Mouse (Mus musculus) CH12.LX (cell line): ENCODE results near the gene Ism2. TPM values are rescaled to one million over a fixed set of nuclear protein-coding genes. Genes with fewer than 3 reads are reported as not detected.

Experiments
- DNase-seq: peaks from one replicate; pipeline ENCODE4 v3.0.0-alpha.2; 2013; ENCODE audit errors: extremely low read depth
- H3K27ac ChIP-seq: 2 replicates; pipeline ENCODE4 v1.5.1; 2012; ENCODE audit warnings: low read depth, mild to moderate bottlenecking, control low read depth, moderate library complexity; ENCODE audit not compliant: insufficient read depth
- H3K27me3 ChIP-seq: replicated peaks from 2 replicates; pipeline ENCODE3; 2012; ENCODE audit warnings: inconsistent platforms
- H3K36me3 ChIP-seq, 2 experiments: replicated peaks in 1 of 2; 2 replicates each; pipeline versions ENCODE3 to v1.6.1; 2012; ENCODE audit warnings: inconsistent platforms in 1 of 2, low read length in 1 of 2, mild to moderate bottlenecking in 1 of 2, mixed read lengths in 1 of 2, moderate library complexity in 1 of 2; ENCODE audit not compliant: control insufficient read depth in 1 of 2, insufficient read depth in 1 of 2
- H3K4me1 ChIP-seq, 2 experiments: 2 replicates each; pipeline ENCODE4 v1.6.1; 2012; ENCODE audit warnings: inconsistent platforms in 1 of 2, moderate library complexity in 1 of 2; ENCODE audit not compliant: insufficient read depth in 2 of 2, control insufficient read depth in 1 of 2
- H3K4me2 ChIP-seq: 2 replicates; pipeline ENCODE4 v1.6.1; 2012; ENCODE audit warnings: low read depth, mild to moderate bottlenecking, control low read depth; ENCODE audit not compliant: poor library complexity, insufficient read depth, severe bottlenecking
- H3K4me3 ChIP-seq, 3 experiments: fragments of 150-350 bp in 1 of 3; sonication (generic) in 1 of 3; replicated peaks in 1 of 3; 2 replicates each; pipeline versions ENCODE3 to v1.5.1; 2011 to 2012; ENCODE audit warnings: low read depth in 2 of 3, low read length in 2 of 3, mild to moderate bottlenecking in 2 of 3, moderate library complexity in 2 of 3, control low read depth in 1 of 3, improper control_type of control experiment in 1 of 3, inconsistent platforms in 1 of 3, mixed read lengths in 1 of 3; ENCODE audit not compliant: poor library complexity in 1 of 3
- H3K79me2 ChIP-seq: replicated peaks from 2 replicates; pipeline ENCODE4 v1.6.1; 2012; ENCODE audit warnings: mild to moderate bottlenecking, moderate library complexity; ENCODE audit not compliant: control insufficient read depth, poor library complexity, insufficient read depth, severe bottlenecking; ENCODE audit errors: extremely low read depth
- H3K9ac ChIP-seq: 2 replicates; pipeline ENCODE4 v1.6.1; 2012; ENCODE audit warnings: low read depth, mild to moderate bottlenecking, control low read depth, moderate library complexity; ENCODE audit not compliant: insufficient read depth
- H3K9me3 ChIP-seq: replicated peaks from 2 replicates; pipeline ENCODE3; 2012; ENCODE audit warnings: low read length, inconsistent platforms, mixed read lengths
- BHLHE40 ChIP-seq: IDR thresholded peaks from 2 replicates; pipeline ENCODE4 v1.6.1; 2011; ENCODE audit warnings: mild to moderate bottlenecking, low read depth, low read length, improper control_type of control experiment
- CHD1 ChIP-seq: IDR thresholded peaks from 2 replicates; pipeline ENCODE4 v1.6.1; 2012; ENCODE audit warnings: low read depth, low read length, improper control_type of control experiment, inconsistent platforms
- CTCF ChIP-seq, 2 experiments: IDR thresholded peaks in 1 of 2; conservative IDR thresholded peaks in 1 of 2; 2 replicates each; pipeline ENCODE4 v1.5.1; 2011 to 2012; ENCODE audit warnings: low read depth in 2 of 2, low read length in 2 of 2, improper control_type of control experiment in 1 of 2, inconsistent platforms in 1 of 2, mild to moderate bottlenecking in 1 of 2, moderate library complexity in 1 of 2
- E2F4 ChIP-seq: IDR thresholded peaks from 2 replicates; pipeline ENCODE4 v1.6.1; 2011; ENCODE audit warnings: low read depth, low read length, improper control_type of control experiment; ENCODE audit not compliant: insufficient replicate concordance
- EP300 ChIP-seq: IDR thresholded peaks from 2 replicates; pipeline ENCODE4 v1.6.1; 2011; ENCODE audit warnings: low read length, improper control_type of control experiment
- ETS1 ChIP-seq: conservative IDR thresholded peaks from 2 replicates; pipeline ENCODE4 v1.6.1; 2012; ENCODE audit warnings: low read depth, mild to moderate bottlenecking, inconsistent platforms, low read length, improper control_type of control experiment, moderate library complexity
- GABPA ChIP-seq: IDR thresholded peaks from 2 replicates; pipeline ENCODE4 v1.6.1; 2012; ENCODE audit warnings: low read depth, low read length, improper control_type of control experiment, inconsistent platforms; ENCODE audit not compliant: insufficient replicate concordance
- HCFC1 ChIP-seq: IDR thresholded peaks from 2 replicates; pipeline ENCODE4 v1.6.1; 2012; ENCODE audit warnings: low read depth, mild to moderate bottlenecking, inconsistent platforms, low read length, improper control_type of control experiment
- JUND ChIP-seq: conservative IDR thresholded peaks from 2 replicates; pipeline ENCODE4 v1.6.1; 2011; ENCODE audit warnings: low read depth, low read length, improper control_type of control experiment
- MEF2A ChIP-seq: IDR thresholded peaks from 2 replicates; pipeline ENCODE4 v1.6.1; 2014; ENCODE audit warnings: low read depth, mild to moderate bottlenecking, inconsistent platforms, low read length, improper control_type of control experiment, borderline replicate concordance
- MXI1 ChIP-seq: IDR thresholded peaks from 2 replicates; pipeline ENCODE4 v1.6.1; 2011; ENCODE audit warnings: mild to moderate bottlenecking, low read depth, low read length, improper control_type of control experiment
- NELFE ChIP-seq: IDR thresholded peaks from 2 replicates; pipeline ENCODE4 v1.6.1; 2011; ENCODE audit warnings: low read depth, low read length, improper control_type of control experiment
- NRF1 ChIP-seq: IDR thresholded peaks from 2 replicates; pipeline ENCODE4 v1.6.1; 2014; ENCODE audit warnings: low read depth, mild to moderate bottlenecking, inconsistent platforms, low read length, improper control_type of control experiment, moderate library complexity
- RAD21 ChIP-seq: IDR thresholded peaks from 2 replicates; pipeline ENCODE4 v1.6.1; 2011; ENCODE audit warnings: low read depth, mild to moderate bottlenecking, low read length, improper control_type of control experiment, moderate library complexity
- RCOR1 ChIP-seq: conservative IDR thresholded peaks from 2 replicates; pipeline ENCODE4 v1.6.1; 2012; ENCODE audit warnings: low read depth, mild to moderate bottlenecking, inconsistent platforms, low read length, improper control_type of control experiment
- SIN3A ChIP-seq: IDR thresholded peaks from 2 replicates; pipeline ENCODE4 v1.6.1; 2012; ENCODE audit warnings: low read length, improper control_type of control experiment, inconsistent platforms
- SMC3 ChIP-seq: IDR thresholded peaks from 2 replicates; pipeline ENCODE4 v1.6.1; 2011; ENCODE audit warnings: low read depth, low read length, improper control_type of control experiment
- TCF12 ChIP-seq: IDR thresholded peaks from 2 replicates; pipeline ENCODE4 v1.6.1; 2014; ENCODE audit warnings: low read depth, mild to moderate bottlenecking, inconsistent platforms, low read length, improper control_type of control experiment
- UBTF ChIP-seq: IDR thresholded peaks from 2 replicates; pipeline ENCODE4 v1.6.1; 2012; ENCODE audit warnings: low read depth, mild to moderate bottlenecking, inconsistent platforms, low read length, improper control_type of control experiment, moderate library complexity
- USF1 ChIP-seq: IDR thresholded peaks from 2 replicates; pipeline ENCODE4 v1.6.1; 2014; ENCODE audit warnings: low read depth, mild to moderate bottlenecking, inconsistent platforms, low read length, improper control_type of control experiment
- USF2 ChIP-seq: conservative IDR thresholded peaks from 2 replicates; pipeline ENCODE4 v1.6.1; 2011; ENCODE audit warnings: low read depth, low read length, improper control_type of control experiment
- ZKSCAN1 ChIP-seq: IDR thresholded peaks from 2 replicates; pipeline ENCODE4 v1.6.1; 2012; ENCODE audit warnings: low read depth, inconsistent platforms, low read length, improper control_type of control experiment, borderline replicate concordance
- ZMIZ1 ChIP-seq: IDR thresholded peaks from 2 replicates; pipeline ENCODE4 v1.6.1; 2012; ENCODE audit warnings: low read depth, mild to moderate bottlenecking, inconsistent platforms, low read length, improper control_type of control experiment
- dilution Hi-C: fragments of 300-500 bp; cut with MboI; formaldehyde crosslinking; loops from 2 replicates; pipeline ENCODE4 v1.14.3; 2020; ENCODE audit warnings: low sequenced_read_pairs; ENCODE audit not compliant: extremely low pct_unique_long_range_greater_than_20kb, extremely low pct_ligation_motif_present
- in situ Hi-C: fragments of 300-500 bp; cut with MboI; formaldehyde crosslinking; loops from 3 replicates; pipeline ENCODE4 v1.14.3; 2019; ENCODE audit warnings: low sequenced_read_pairs, low pct_ligation_motif_present, low pct_unique_long_range_greater_than_20kb, mixed read lengths
- polyA plus RNA-seq: library from polyadenylated mRNA; unstranded; fragments of >175 nt; gene quantifications from 2 replicates; pipeline ENCODE4 v1.2.1, GENCODE M21; 2012; ENCODE audit warnings: low read depth; ENCODE audit not compliant: insufficient read length
- total RNA-seq, 2 experiments: library from RNA; depleted of rRNA; stranded (reverse); fragments of 300-350 nt in 1 of 2; fragments of >200 nt in 1 of 2; gene quantifications; 2 replicates each; pipeline ENCODE4 v1.2.3; 2012 to 2014

The Ism2 gene
- total and polyA plus RNA-seq, 3 experiments: 0.08 TPM; not detected in 2

DNA sequence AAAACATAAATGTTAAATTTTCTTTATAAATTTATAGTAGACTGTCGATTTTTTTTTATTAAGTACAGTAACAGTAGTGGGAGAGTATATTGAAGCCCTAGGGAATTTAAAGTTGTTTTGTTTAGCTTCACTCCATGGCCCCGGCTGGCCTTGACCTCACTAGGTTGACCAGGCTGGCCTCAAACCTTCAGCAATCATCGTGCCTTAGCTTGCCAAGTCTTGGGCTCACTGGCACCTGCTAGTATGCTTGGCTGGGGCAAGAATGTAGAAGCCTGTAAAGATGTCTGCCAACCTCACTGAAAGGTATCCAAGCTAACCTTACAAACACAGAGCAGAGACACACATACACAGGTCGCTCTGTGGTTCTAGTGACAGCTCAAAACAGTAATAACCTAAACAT lies 33.0 kb upstream of the Ism2 start:
- Histone ChIP-seq H3K27ac (no peak overlapping the region), H3K9me3 (no peaks in the 10 kb centered on the region), H3K4me3 (no peak overlapping the region), H3K79me2 (no peaks in the 10 kb centered on the region), H3K4me1 (peaks cover 19 to 48% of the 10 kb centered on the region in 2 experiments), H3K36me3 (peaks cover 0 to 18% of the 10 kb centered on the region in 2 experiments), H3K27me3 (no peaks in the 10 kb centered on the region), H3K9ac (no peak overlapping the region), H3K4me2 (no peak overlapping the region)
- no peak for DNase-seq
- in situ Hi-C loops: no loop called here
- dilution Hi-C loops: no loop called here
- TF ChIP-seq CTCF (conservative IDR thresholded peaks at IDR 0.05 in 1 of 2, IDR thresholded peaks at IDR 0.05 in 1 of 2; ENCODE audit: low read depth in 2 of 2, low read length in 2 of 2) (no peak), USF1 (no peak), E2F4 (no peak), TCF12 (no peak), NELFE (no peak), BHLHE40 (no peak), HCFC1 (no peak), EP300 (no peak)

DNA sequence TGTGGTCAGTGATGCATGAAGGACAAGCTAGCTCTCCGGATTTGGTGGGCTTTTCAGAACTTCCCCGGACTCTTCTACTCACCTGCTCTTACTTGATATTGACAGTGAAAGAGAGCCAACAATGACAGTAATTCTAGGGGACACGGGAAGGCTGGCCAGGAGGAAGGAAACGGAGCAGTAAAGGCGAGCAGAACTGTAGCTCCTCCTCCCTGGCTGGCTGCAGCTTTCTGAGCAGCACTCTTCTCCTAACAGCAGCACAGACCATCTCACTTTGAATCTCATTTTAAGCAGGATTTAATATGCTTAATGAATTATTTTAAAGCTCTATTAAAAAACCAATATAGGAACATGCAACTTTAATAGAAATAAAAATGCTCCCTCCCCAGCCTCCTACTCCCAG lies 32.4 kb upstream of the Ism2 start:
- Histone ChIP-seq H3K4me2 (no peak overlapping the region), H3K4me1 (peaks cover 19 to 53% of the 10 kb centered on the region in 2 experiments), H3K36me3 (peaks cover 0 to 16% of the 10 kb centered on the region in 2 experiments), H3K27ac (no peak overlapping the region), H3K4me3 (no peak overlapping the region)
- dilution Hi-C loops (no loop called here), in situ Hi-C loops (no loop called here)
- TF ChIP-seq RAD21 (no peak), ETS1 (no peak), E2F4 (no peak), CHD1 (no peak), JUND (no peak), CTCF (conservative IDR thresholded peaks at IDR 0.05 in 1 of 2, IDR thresholded peaks at IDR 0.05 in 1 of 2; ENCODE audit: low read depth in 2 of 2, low read length in 2 of 2) (no peak), UBTF (no peak), SMC3 (no peak), USF2 (no peak), GABPA (no peak), BHLHE40 (no peak), MXI1 (no peak), RCOR1 (no peak), NRF1 (no peak), ZMIZ1 (no peak), SIN3A (no peak), MEF2A (no peak), ZKSCAN1 (no peak)
- TF ChIP-seq, all 38 proteins: peak for 0
- Histone ChIP-seq H3K9ac (no peak overlapping the region), H3K27me3 (no peaks in the 10 kb centered on the region), H3K9me3 (no peaks in the 10 kb centered on the region), H3K79me2 (no peaks in the 10 kb centered on the region)
- no peak for DNase-seq
